Mouse (Mus musculus) layer of hippocampus, postnatal 25 days (tissue): ENCODE data around the gene Nfib. TPM values are rescaled to one million over a fixed set of nuclear protein-coding genes. Genes with fewer than 3 reads are reported as not detected.

Experiments
- DNase-seq, 2 experiments: peaks; one replicate each; pipeline ENCODE4 v3.0.0; 2022; ENCODE audit warnings: mixed read lengths in 2 of 2, low spot score in 1 of 2; ENCODE audit errors: extremely low spot score in 1 of 2
- total RNA-seq, 2 experiments: library from RNA; stranded (reverse); gene quantifications; 2 replicates each; pipeline ENCODE4 v1.2.3; 2021

The Nfib gene
- total RNA-seq, 2 experiments from 2014 or later, result 163 to 199 TPM

DNA sequence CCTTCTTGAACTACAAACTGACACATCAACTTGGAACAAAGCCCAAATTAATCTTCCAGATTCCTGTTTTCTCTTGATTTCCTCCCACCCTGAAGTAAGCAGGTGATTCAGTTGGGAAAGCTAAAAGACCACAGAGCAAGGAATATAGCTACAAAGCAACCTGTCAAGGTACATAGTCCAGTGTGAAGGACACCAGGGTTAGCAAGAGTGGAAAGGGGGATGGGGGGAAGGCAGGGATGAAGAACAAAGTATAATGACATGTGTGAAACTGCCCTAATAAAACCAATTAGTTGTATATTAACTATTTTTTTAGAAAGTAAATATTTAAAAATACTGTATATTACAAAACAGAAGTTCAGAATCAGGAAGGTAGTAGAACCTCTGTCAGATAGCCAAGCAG, 325.0 kb downstream of the Nfib start:
- DNase-seq, result no peak

DNA sequence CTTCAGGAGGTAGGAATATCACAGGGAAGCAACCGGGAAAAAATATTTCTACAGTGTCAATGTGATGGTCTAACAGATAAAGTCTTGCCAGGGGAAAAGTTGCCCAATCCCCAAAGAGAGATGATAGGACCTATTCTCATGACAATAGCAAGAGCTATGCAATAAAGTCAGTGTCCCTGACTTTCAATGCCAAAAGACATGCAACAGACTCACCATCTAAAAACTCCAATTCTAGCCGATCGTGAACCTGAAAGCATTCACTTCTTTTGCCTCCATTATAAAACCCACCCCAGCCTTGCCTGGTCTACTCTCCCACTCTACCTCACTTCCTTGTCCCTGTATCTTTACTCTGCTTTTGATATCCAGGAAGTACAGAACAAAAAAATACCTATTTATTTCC, 327.5 kb downstream of the Nfib start:
- DNase-seq, result no peak

- no peak for DNase-seq
Observed at GRCm38 (mm10) chr4:82377621-82378020, 327.9 kb downstream of the Nfib start.

DNA sequence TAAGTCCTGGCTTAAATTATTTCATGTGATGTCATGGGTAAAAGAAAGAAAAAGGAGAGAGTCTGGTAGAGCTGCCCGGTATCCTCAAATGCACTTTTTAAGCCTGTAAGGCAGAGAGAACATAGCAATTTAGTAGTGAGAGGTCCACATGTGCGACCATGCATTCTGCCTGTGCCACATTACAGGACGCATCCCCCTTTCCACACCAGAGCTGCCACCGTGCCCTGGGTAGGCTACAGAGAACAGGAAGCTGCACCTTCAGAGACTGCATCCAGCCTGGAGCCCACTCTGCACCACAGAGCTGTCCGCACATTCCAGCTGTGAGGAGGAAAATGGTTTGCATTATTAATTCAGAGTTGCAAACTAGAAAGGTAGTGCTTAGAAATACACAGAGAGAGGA, 331.0 kb downstream of the Nfib start:
- no peak for DNase-seq

DNA sequence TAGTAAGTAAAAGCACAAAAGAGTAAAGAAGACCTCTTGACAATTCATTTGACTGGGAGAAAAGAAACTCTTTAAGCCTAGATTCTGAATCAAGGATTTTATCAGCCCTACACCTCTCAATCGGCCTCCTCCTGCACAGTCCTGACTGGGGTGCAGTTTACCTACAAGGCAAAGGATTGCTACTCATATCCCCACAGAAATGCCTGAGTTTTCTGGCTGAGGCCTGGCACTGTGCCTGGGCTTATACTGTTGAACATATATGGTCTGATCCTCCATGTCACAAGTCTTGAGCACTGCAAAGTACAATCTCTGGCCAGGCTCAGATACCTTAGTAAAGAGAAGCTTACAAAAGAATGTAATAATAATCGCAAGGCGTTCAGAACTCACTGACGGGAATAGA, 333.3 kb downstream of the Nfib start:
- DNase-seq, result no peak

DNA sequence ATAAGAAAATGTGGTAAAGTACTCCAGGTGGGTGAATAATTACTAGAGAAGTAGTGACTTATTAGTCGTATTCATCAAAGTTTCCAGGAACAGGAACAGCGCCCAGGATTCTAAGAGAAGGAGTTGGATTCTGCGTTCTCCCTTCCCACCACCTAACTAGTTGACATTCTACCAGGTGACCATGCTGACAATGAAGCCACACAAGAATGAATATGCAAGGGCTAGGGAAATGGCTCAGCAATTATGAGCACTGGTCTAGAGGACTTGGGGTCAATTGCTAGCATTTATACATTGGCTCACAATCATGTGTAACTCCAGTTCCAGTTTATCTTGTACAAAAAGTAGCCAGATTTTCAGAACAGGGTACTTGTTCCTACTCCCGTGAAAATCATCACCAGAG, 334.1 kb downstream of the Nfib start:
- no peak for DNase-seq

DNA sequence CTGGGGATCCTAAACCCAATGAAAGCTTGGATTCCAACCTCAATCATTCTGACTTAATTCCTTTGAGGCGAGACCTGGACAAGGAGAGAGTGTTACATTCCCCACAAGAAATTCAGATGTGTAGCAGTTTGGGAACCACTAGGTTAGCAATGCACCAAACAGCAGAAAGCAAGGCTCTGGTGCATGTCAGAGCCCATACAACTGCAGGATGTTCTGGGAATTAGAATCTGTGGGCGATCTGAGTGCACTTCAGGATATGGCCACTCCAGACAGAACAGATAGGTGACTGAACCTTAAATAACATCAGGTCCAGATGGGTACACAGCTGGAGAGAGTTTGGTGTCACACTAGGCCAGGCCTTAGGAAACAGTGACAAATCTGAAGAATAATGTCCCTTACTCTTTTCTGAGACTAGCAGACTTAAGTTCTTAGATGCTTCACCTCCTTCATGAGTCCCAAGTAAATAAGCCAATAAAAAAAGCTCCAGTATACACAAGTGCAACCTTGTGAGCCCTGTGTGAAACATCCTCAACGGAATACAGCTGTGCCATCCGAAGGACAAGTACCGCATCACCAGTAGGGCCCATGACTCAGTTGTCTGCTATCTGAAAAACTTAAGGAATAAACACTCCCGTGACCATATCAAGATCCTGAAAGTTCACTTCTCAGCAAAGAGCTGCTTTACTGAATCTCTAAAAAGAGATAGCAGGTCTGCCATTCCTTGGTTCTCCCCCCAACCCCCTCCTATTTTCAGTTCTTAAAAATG, 336.4 kb downstream of the Nfib start:
- no peak for DNase-seq

- no peak for DNase-seq
Observed at GRCm38 (mm10) chr4:82368091-82368775, 337.3 kb downstream of the Nfib start.

GRCm38 (mm10) chr4:82364696-82365385, 340.7 kb downstream of the Nfib start:
- DNase-seq, result no peak

DNA sequence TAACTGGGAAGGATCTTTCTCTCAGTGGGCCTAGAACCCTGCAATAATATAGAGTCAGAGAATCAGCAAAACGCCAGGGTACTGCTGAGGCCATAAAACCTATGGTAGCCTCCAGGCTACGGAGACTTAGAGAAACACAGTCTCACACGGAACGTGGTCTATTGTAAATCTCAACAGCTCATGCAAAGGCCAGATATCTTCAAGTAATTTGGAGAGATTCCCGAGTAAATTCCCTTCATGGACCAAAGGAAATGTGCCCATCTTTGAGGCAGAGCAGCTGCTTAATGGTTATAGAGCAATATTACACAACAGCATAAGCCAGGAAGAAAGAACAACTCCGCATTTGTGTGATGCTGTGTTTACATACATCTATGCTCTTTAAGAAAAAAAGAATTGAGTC, 341.6 kb downstream of the Nfib start:
- no peak for DNase-seq

GRCm38 (mm10) chr4:82362294-82362693, 343.3 kb downstream of the Nfib start:
- DNase-seq, result no peak

DNA sequence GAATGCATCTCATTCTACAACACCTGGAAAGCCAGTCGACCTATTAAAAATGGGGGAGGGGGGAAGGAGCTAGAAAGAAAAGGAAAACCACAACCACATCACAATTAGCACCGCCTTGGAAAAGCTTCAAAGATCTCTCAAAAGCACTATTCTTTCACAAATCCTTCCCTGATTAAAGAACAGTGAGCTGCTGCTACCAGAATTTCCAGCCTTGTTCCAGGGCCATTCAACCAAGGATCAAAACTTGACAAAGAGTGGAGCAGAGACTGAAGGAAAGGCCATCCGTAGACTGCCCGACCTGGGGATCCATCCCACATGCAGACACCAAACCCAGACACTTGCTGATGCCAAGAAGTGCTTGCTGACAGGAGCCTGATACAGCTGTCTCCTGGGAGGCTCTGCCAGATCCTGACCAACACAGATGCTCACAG, 345.5 kb downstream of the Nfib start:
- no peak for DNase-seq

- DNase-seq, result no peak
Observed at GRCm38 (mm10) chr4:82359110-82359509, 346.4 kb downstream of the Nfib start.

- no peak for DNase-seq
Observed at GRCm38 (mm10) chr4:82349006-82349405, 356.5 kb downstream of the Nfib start.

GRCm38 (mm10) chr4:82344787-82345186, 360.8 kb downstream of the Nfib start:
- no peak for DNase-seq

DNA sequence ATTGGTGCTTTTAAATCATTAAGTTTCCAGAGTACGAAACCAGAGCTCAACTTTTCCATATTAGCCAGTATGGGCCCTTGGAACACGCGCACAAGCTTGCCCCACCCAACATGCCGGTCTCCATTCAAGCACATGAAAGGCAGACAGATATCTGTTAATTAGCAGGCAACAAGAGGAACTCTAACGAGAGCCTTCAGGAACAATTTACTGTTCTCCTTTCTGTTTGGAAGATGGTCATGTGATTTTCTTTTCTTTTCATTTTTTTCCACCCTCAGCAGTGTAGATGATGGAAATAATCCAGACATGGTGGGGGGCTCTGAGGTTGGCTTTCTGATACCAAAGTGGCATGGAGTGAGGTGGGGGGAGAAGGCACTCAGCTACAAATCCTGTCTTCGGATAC, 361.3 kb downstream of the Nfib start:
- no peak for DNase-seq

DNA sequence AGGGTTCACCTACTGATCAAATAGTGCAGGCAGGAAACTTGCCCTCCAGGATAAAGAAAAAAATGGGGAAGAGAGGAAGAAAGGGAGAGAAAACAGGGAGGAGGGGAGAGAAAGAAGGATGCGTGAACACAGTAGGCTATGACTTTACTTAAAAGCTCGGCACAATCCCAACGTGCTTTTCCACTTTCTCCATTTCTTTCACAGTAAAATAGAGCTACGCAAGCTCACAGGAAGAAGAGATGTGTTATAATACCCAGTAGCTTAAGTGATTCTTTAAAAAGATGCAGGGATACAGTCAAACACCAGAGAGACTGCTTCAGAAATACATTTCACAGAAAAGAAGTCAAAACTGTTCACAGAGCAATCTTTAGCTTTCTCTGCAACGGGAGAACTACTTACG, 366.6 kb downstream of the Nfib start:
- no peak for DNase-seq

- no peak for DNase-seq
Observed at GRCm38 (mm10) chr4:82338481-82338880, 367.1 kb downstream of the Nfib start.

GRCm38 (mm10) chr4:82336951-82337381, 368.6 kb downstream of the Nfib start:
- no peak for DNase-seq

DNA sequence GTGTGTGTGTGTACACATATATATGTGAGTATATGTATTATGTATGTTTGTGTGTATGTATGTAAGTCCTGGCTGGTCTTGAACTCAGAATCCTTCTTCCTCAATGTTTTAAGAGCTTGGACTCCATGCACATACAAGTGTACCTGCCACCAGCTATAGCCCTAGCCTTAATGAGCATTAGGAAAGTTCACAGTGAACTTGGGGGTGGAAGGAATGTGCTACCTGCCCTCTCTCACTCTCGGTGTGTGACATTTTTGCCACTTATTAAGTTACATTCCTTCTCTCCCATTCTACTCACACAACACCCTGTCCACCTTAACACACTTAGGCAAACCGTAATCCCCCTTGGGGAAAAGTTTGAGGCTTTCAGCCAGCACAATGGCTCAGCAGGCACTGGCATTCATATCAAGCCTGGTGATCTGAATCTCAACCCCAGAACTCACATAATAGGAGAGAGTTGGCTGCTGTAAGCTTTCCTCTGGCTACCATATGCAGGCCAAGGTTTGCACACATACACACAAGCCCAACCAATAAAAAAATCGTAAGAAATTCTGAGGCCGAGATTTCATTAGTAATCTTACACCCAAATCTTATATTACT, 370.2 kb downstream of the Nfib start:
- no peak for DNase-seq

- no peak for DNase-seq
Observed at GRCm38 (mm10) chr4:82333413-82333812, 372.1 kb downstream of the Nfib start.
